Mouse (Mus musculus): ENCODE data around the gene Serp2. TPM values are rescaled to one million over a fixed set of nuclear protein-coding genes. Genes with fewer than 3 reads are reported as not detected.

Serp2 gene
- polyA plus RNA-seq, 1 experiment: not detected

DNA sequence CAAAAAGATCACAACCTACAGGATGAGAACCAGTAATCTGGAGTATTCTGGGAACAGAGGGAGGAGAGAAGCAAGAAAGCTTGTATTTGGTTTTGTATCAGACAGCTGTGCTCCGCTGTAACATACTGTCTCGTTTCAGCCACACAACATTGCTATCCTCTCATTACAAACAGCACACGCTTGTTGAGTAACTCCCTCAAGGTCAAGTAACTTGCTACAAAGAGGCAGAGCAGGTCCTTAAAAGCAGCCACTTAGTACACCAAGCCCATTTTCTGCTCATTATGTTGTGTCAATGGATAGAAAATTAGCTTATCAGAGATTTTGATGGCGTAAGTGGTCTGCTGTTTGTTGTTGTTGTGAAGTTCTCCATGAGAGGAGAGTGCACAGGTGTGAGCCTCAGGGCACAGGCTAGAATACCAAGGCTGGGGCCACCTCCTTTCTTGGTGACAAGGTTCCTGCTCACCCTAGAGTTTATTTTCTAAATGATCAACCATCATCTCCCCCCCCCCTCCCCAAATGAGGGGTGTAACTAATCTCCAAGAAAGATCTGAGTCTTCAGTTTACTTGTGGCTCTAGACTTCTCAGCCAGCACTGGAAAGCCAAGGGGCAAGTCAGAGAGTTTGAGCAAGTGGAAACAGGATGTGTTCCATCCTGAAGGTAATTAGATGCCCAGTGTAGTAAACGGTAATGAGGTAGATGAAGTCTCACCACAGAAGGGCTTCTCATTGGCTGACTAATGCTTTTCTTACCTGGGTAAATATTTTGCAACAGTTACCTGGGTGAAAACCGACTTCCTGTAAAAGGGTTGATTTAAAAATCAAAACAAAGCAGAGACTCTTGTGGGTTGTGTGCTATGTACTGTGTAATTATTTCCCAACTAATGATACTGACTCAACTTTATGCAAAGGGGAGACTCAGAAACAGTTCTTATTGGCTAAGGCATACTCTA is 25.6 kb upstream of the Serp2 start:
- Histone ChIP-seq H3K27ac (ENCODE audit: insufficient read depth, low read depth, low read length) (no peak overlapping the region), H3K4me3 (ENCODE audit: insufficient read depth, low read depth, low read length) (no peak overlapping the region), H3K4me1 (ENCODE audit: control insufficient read depth, insufficient read depth, low read length) (no peaks in the 10 kb centered on the region)
- TF ChIP-seq CTCF (IDR thresholded peaks at IDR 0.05; ENCODE audit: insufficient read depth, low read depth, low read length) (no peak), POLR2A (IDR thresholded peaks at IDR 0.05; ENCODE audit: insufficient read depth, low read depth, low read length) (no peak)
- WGBS: 62% methylated on average over 6 of the region's 6 CpGs

DNA sequence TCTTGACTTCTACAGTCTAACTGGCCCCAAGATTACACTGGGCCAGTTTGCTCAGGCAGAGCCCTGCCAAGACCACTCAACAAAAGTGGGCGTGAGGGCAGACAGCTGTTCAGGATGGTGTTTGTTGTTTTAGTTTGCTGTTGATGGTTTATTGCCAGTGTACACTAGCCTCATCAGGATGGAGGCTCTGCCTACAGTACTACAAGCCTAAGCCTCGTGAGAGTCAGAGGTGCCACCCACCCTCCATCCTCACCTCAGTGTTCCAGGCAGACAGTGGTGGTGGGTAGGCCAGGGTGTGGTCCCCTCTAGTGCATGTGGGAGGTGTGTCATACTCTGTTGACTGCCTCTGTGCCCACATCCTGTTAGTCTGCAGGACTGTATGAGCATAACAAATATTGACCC is 23.0 kb upstream of the Serp2 start:
- 83% methylated on average over 2 of the region's 2 CpGs for WGBS
- Histone ChIP-seq H3K27ac (ENCODE audit: insufficient read depth, low read depth, low read length) (no peak overlapping the region), H3K4me3 (ENCODE audit: insufficient read depth, low read depth, low read length) (no peak overlapping the region), H3K4me1 (ENCODE audit: control insufficient read depth, insufficient read depth, low read length) (no peaks in the 10 kb centered on the region)
- TF ChIP-seq CTCF (IDR thresholded peaks at IDR 0.05; ENCODE audit: insufficient read depth, low read depth, low read length) (no peak), POLR2A (IDR thresholded peaks at IDR 0.05; ENCODE audit: insufficient read depth, low read depth, low read length) (no peak)

DNA sequence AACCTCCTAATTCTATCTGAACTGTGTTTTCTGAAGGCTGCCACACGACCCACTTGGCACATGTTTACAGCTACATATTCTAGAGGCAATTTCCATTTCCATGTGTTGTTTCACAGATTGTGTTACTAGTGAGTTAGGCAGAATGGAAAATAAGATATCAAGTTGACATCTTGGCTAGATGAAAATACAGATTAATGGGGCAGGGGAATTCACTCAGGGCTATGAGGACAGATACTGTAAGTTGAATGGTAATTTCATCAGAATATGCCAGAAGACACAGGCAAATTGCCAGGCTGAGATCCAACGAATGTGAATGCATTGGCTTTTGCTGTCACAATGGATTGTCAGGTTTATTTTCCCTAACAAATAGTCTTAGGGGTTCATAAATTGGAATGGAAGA is 21.2 kb upstream of the Serp2 start:
- Histone ChIP-seq H3K27ac (ENCODE audit: insufficient read depth, low read depth, low read length) (no peak overlapping the region), H3K4me3 (ENCODE audit: insufficient read depth, low read depth, low read length) (no peak overlapping the region), H3K4me1 (ENCODE audit: control insufficient read depth, insufficient read depth, low read length) (no peaks in the 10 kb centered on the region)
- whole genome bisulfite sequencing: 34% methylated on average over 2 of the region's 2 CpGs
- TF ChIP-seq CTCF (IDR thresholded peaks at IDR 0.05; ENCODE audit: insufficient read depth, low read depth, low read length) (no peak), POLR2A (IDR thresholded peaks at IDR 0.05; ENCODE audit: insufficient read depth, low read depth, low read length) (no peak)

GRCm38 (mm10) chr14:76570292-76570691 is 13.6 kb upstream of the Serp2 start:
- WGBS: 90% methylated on average over 7 of the region's 7 CpGs
- no peak for TF ChIP-seq POLR2A (IDR thresholded peaks at IDR 0.05; ENCODE audit: insufficient read depth, low read depth, low read length)
- TF ChIP-seq CTCF (IDR thresholded peaks at IDR 0.05; ENCODE audit: insufficient read depth, low read depth, low read length): no peak
- H3K27ac ChIP-seq (ENCODE audit: insufficient read depth, low read depth, low read length): no peak overlapping the region
- H3K4me1 ChIP-seq (ENCODE audit: control insufficient read depth, insufficient read depth, low read length): no peaks in the 10 kb centered on the region
- H3K4me3 ChIP-seq (ENCODE audit: insufficient read depth, low read depth, low read length): no peak overlapping the region

GRCm38 (mm10) chr14:76569271-76569961 is 12.7 kb upstream of the Serp2 start:
- Histone ChIP-seq H3K27ac (ENCODE audit: insufficient read depth, low read depth, low read length) (no peak overlapping the region), H3K4me3 (ENCODE audit: insufficient read depth, low read depth, low read length) (no peak overlapping the region), H3K4me1 (ENCODE audit: control insufficient read depth, insufficient read depth, low read length) (no peaks in the 10 kb centered on the region)
- WGBS: 82% methylated on average over 9 of the region's 9 CpGs
- TF ChIP-seq CTCF (IDR thresholded peaks at IDR 0.05; ENCODE audit: insufficient read depth, low read depth, low read length) (no peak), POLR2A (IDR thresholded peaks at IDR 0.05; ENCODE audit: insufficient read depth, low read depth, low read length) (no peak)

DNA sequence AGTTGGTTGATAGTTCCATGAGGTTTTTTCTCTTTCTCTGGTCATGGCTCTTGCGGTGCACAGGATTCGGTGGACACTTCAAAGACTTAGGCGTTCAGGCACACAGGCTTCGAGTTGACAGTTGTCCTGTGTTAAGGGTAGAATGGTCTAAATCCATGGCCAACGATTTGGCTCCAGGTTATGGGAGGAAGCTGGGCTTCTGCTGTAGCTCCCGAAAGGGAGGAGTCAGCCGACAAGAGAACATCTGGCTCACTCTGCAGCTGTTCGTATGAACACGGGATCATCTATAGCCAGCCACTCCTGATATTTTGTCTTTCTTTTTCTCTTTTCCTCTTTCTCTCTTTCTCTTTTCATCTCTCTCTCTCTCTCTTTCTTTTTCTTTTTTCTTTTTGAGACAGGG is 11.9 kb upstream of the Serp2 start:
- H3K4me3 ChIP-seq (ENCODE audit: insufficient read depth, low read depth, low read length): no peak overlapping the region
- H3K4me1 ChIP-seq (ENCODE audit: control insufficient read depth, insufficient read depth, low read length): no peaks in the 10 kb centered on the region
- WGBS: 80% methylated on average over 9 of the region's 9 CpGs
- no peak overlapping the region for H3K27ac ChIP-seq (ENCODE audit: insufficient read depth, low read depth, low read length)
- TF ChIP-seq POLR2A (IDR thresholded peaks at IDR 0.05; ENCODE audit: insufficient read depth, low read depth, low read length) (no peak), CTCF (IDR thresholded peaks at IDR 0.05; ENCODE audit: insufficient read depth, low read depth, low read length) (no peak)

DNA sequence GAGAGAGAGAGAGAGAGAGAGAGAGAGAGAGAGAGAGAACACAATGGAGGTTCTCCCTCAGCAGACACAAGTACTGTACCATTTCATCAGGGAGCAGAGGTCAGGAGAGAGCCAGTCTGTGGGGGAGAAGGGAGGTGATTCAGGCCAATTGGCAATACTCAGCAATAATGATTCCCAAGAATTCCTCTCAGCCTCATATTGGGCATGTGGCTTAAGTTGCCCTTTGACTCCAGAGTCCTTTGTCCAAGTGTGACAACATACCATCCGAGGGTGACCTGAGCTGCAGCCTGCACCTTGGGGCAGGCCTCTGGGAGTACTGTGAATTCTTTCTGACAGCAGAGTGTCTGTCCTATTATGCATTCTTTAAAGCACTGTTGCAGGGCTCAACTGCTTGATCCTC is 10.6 kb upstream of the Serp2 start:
- 96% methylated on average over 1 of the region's 1 CpGs for WGBS
- TF ChIP-seq CTCF (IDR thresholded peaks at IDR 0.05; ENCODE audit: insufficient read depth, low read depth, low read length) (no peak), POLR2A (IDR thresholded peaks at IDR 0.05; ENCODE audit: insufficient read depth, low read depth, low read length) (no peak)

GRCm38 (mm10) chr14:76566711-76567110 is 10.0 kb upstream of the Serp2 start:
- Histone ChIP-seq H3K27ac (ENCODE audit: insufficient read depth, low read depth, low read length) (no peak overlapping the region), H3K4me3 (ENCODE audit: insufficient read depth, low read depth, low read length) (no peak overlapping the region), H3K4me1 (ENCODE audit: control insufficient read depth, insufficient read depth, low read length) (no peaks in the 10 kb centered on the region)
- no peak for TF ChIP-seq POLR2A (IDR thresholded peaks at IDR 0.05; ENCODE audit: insufficient read depth, low read depth, low read length)
- TF ChIP-seq CTCF (IDR thresholded peaks at IDR 0.05; ENCODE audit: insufficient read depth, low read depth, low read length): no peak
- WGBS: 92% methylated on average over 8 of the region's 8 CpGs

More for the DNA sequence above, 10.6 kb upstream of the Serp2 start:
- Histone ChIP-seq H3K4me1 (ENCODE audit: control insufficient read depth, insufficient read depth, low read length) (no peaks in the 10 kb centered on the region), H3K27ac (ENCODE audit: insufficient read depth, low read depth, low read length) (no peak overlapping the region), H3K4me3 (ENCODE audit: insufficient read depth, low read depth, low read length) (no peak overlapping the region)

DNA sequence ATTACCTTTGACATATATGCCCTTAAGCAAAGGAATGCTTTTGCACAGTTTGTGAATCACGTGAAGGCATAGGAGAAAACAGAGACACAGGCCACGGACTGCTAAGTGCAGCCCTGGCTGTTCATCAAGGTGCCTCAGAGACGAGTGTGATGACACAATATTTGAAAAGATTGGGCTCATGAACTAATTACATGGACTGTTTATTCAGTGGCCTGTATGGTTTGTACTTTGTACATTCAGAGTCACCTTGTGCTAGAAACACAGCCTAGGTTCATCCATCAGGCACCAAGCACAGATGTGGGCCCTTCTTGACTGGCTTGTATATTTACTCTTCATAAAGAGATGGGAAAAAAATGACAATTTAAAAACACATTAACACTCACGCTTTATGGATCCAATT is 9.5 kb upstream of the Serp2 start:
- no peak overlapping the region for H3K27ac ChIP-seq (ENCODE audit: insufficient read depth, low read depth, low read length)
- H3K4me3 ChIP-seq (ENCODE audit: insufficient read depth, low read depth, low read length): no peak overlapping the region
- no peaks in the 10 kb centered on the region for H3K4me1 ChIP-seq (ENCODE audit: control insufficient read depth, insufficient read depth, low read length)
- WGBS: 92% methylated on average over 4 of the region's 4 CpGs
- TF ChIP-seq CTCF (IDR thresholded peaks at IDR 0.05; ENCODE audit: insufficient read depth, low read depth, low read length) (no peak), POLR2A (IDR thresholded peaks at IDR 0.05; ENCODE audit: insufficient read depth, low read depth, low read length) (no peak)

Data from olfactory bulb, adult 2 months (tissue).